ENCODE assay signal across 13 mouse cellular contexts in the genomic region with DNA sequence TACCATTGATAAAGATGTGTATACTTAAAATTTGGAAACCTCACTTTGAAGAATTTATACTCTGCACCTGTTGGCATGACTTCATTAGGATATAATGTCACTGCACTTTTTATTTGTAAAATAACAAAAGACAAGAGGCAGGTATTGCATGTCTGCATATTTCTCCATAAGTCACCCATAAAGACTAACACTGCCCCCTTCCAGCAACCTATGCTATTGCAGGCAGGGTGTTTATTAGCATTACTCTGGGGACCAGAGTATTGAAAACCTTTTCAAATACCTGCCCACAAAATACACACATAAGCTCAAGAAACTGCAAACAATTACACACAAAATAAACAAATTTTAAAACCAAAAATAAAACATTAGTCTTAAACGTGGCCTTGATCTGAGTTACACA. TPM values are rescaled to one million over a fixed set of nuclear protein-coding genes. Genes with fewer than 3 reads are reported as not detected.
DNase-seq lines count a peak whose midpoint lies in the region.
"Had no signal": no experiment of that assay in that cellular context is flagged by ENCODE, and none has a peak within 500 bp of the region (broad histone marks: within the 10 kb centered on the region; RNA-seq: fewer than 3 reads in every experiment).

No protein-coding gene starts in this region.

- DNase-seq in cerebellum, postnatal 14 days = peak; percentile 26 to 43
- DNase-seq in cerebellum, adult 9-11 months = no peak
- peak; percentile 1 for DNase-seq in kidney, adult 9 months
- DNase-seq in kidney, postnatal 10 days = no peak
- DNase-seq in 416B (ENCODE audit: low read depth) = peak; percentile 14
- DNase-seq in brain, adult 2 months (ENCODE audit: low read depth, low spot score) = peak; percentile 11
- DNase-seq in thymus, postnatal 14 days = no peak
- DNase-seq in heart, postnatal 4 days = no peak
- DNase-seq: left cerebral cortex, postnatal 4 days; lung, adult 2 months; right cerebral cortex, postnatal 14 days; thymus, postnatal 25 days had no signal

RNA-seq across cellular contexts. Expression of a gene that starts 32.4 kb away (rescaled TPM):
- total RNA-seq in heart, postnatal 4 days (2021) = not detected
- total RNA-seq: gastrocnemius, adult 8-10 months; left cerebral cortex, postnatal 4 days had no signal

RNA-seq across cellular contexts. Expression of a gene that starts 44.9 kb away (rescaled TPM):
- not detected for total RNA-seq in heart, postnatal 4 days (2021)
- total RNA-seq: gastrocnemius, adult 8-10 months; left cerebral cortex, postnatal 4 days had no signal

Comparison
In these comparisons a context has a peak if more than half of its experiments do, and no peak if none do; other contexts are left out.
1. DNase-seq: peak in cerebellum, postnatal 14 days (2 of 2), kidney, adult 9 months (single experiment), 416B (single experiment) and brain, adult 2 months (single experiment); none in cerebellum, adult 9-11 months (single experiment), kidney, postnatal 10 days (single experiment), thymus, postnatal 14 days (single experiment) and heart, postnatal 4 days (single experiment).